ENCODE assay signal across 8 mouse cellular contexts in the genomic region with DNA sequence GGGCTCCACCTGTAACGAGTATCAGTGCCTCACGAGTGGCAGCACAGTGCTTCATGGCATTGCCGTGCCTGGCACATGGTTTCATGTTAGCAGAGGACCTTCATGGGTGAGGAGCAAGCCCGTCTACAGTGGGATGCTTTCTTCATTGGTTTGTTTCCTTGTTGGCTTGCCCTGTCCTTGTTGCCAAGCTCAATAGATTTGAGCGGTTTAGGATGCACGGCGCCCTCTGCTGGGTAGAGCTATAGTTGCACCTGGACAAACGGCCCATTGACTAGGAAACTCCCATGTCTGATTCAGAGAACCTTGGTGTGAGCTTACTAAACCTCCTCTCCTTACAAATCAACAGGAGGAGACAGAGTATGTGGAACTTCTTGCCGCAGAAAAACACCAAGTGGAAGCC. TPM values are rescaled to one million over a fixed set of nuclear protein-coding genes. Genes with fewer than 3 reads are reported as not detected.
DNase-seq lines count a peak whose midpoint lies in the region; ATAC-seq and TF ChIP-seq lines count a peak whose summit lies in the region.

No protein-coding gene starts in this region.

- no peak overlapping the region for H3K27ac ChIP-seq in heart, embryonic 12.5 days (ENCODE audit: poor library complexity, severe bottlenecking)
- H3K27ac ChIP-seq in olfactory bulb, adult 2 months (ENCODE audit: insufficient read depth, low read depth, low read length) = no peak overlapping the region

- no peak for TF ChIP-seq POLR2A in olfactory bulb, adult 2 months (IDR thresholded peaks at IDR 0.05; ENCODE audit: insufficient read depth, low read depth, low read length)

- intact Hi-C loops in heart, postnatal 36 days (cut with DNase I) = no loop called here
- intact Hi-C loops in left cerebral cortex, postnatal 36 days (cut with DNase I) = no loop called here

- no peak overlapping the region for H3K4me2 ChIP-seq in heart, embryonic 12.5 days

- ATAC-seq in heart, embryonic 12.5 days (ENCODE audit: insufficient number of reproducible peaks, low FRiP score) = no peak

- no peaks in the 10 kb centered on the region for H3K27me3 ChIP-seq in heart, embryonic 12.5 days (replicated peaks)

- peak; percentile 71 to 84 for DNase-seq in heart, adult 18-20 months
- peak; percentile 86 to 96 for DNase-seq in adrenal gland, adult (ENCODE audit: inconsistent age in 2 of 2, low spot score in 1 of 2)
- DNase-seq in embryo, embryonic 10.5 days (ENCODE audit: low spot score) = peak; percentile 87
- DNase-seq in heart, postnatal 36 days = peak; percentile 72 to 81
- peak; percentile 45 to 76 for DNase-seq in left cerebral cortex, postnatal 36 days (ENCODE audit: low spot score in 2 of 2)
- DNase-seq in thymus, adult 18-20 months = peak; percentile 37 to 43

- WGBS in heart, embryonic 12.5 days = 26% methylated on average over 9 of the region's 9 CpGs
- WGBS in olfactory bulb, adult 2 months = 27% methylated on average over 9 of the region's 9 CpGs

- no peak overlapping the region for H3K4me3 ChIP-seq in heart, embryonic 12.5 days
- no peak overlapping the region for H3K4me3 ChIP-seq in olfactory bulb, adult 2 months (ENCODE audit: insufficient read depth, low read depth, low read length)

- H3K9me3 ChIP-seq in heart, embryonic 12.5 days (replicated peaks) = no peaks in the 10 kb centered on the region

- no peak overlapping the region for H3K9ac ChIP-seq in heart, embryonic 12.5 days

- TF ChIP-seq CTCF in olfactory bulb, adult 2 months (IDR thresholded peaks at IDR 0.05; ENCODE audit: insufficient read depth, low read depth, low read length) = 0 out of 2 replicates have a peak, but pooled peaks have one; percentile 6

- H3K36me3 ChIP-seq in heart, embryonic 12.5 days = peaks cover 55% of the 10 kb centered on the region

- peaks cover 5% of the 10 kb centered on the region; the same call in 1 of the 2 replicates for H3K4me1 ChIP-seq in heart, embryonic 12.5 days (replicated peaks)
- H3K4me1 ChIP-seq in olfactory bulb, adult 2 months (ENCODE audit: control insufficient read depth, insufficient read depth, low read length) = peaks cover 6% of the 10 kb centered on the region; the same call in 1 of the 2 replicates

RNA-seq across cellular contexts. Expression of a gene that starts 4.4 kb away (rescaled TPM):
- total RNA-seq in heart, adult 18-20 months (2021) = 10 to 100 TPM; 27.4 to 28.2 TPM
- 34.5 and 41.2 TPM in 2 replicates for polyA plus RNA-seq in heart, embryonic 12.5 days (2016; fragmentation: Nextera tagmentation; extraction: Ambion mirVana)
- 10 to 100 TPM; 29.4 to 29.7 TPM for total RNA-seq in heart, postnatal 36 days (2021)
- total RNA-seq in left cerebral cortex, postnatal 36 days (2021) = 10 to 100 TPM; 49.8 to 50.7 TPM
- polyA plus RNA-seq in olfactory bulb, adult 2 months (2012; ENCODE audit: insufficient read depth, insufficient read length, low replicate concordance, missing spikeins) = not detected in 2 replicates

RNA-seq across cellular contexts. Expression of a gene that starts 4.4 kb away (rescaled TPM):
- total RNA-seq in heart, adult 18-20 months (2021) = 10 to 100 TPM; 64.4 to 68.7 TPM
- polyA plus RNA-seq in heart, embryonic 12.5 days (2016; fragmentation: Nextera tagmentation; extraction: Ambion mirVana) = 28.3 and 29.6 TPM in 2 replicates
- total RNA-seq in heart, postnatal 36 days (2021) = 10 to 100 TPM; 49.1 to 58.1 TPM
- total RNA-seq in left cerebral cortex, postnatal 36 days (2021) = 10 to 100 TPM; 37.0 to 38.4 TPM
- not detected in 2 replicates for polyA plus RNA-seq in olfactory bulb, adult 2 months (2012; ENCODE audit: insufficient read depth, insufficient read length, low replicate concordance, missing spikeins)

RNA-seq across cellular contexts. Expression of a gene that starts 38.4 kb away (rescaled TPM):
- 100 to 1,000 TPM; 577 to 637 TPM for total RNA-seq in heart, adult 18-20 months (2021)
- polyA plus RNA-seq in heart, embryonic 12.5 days (2016; fragmentation: Nextera tagmentation; extraction: Ambion mirVana) = 167 and 180 TPM in 2 replicates
- total RNA-seq in heart, postnatal 36 days (2021) = 100 to 1,000 TPM; 573 to 582 TPM
- total RNA-seq in left cerebral cortex, postnatal 36 days (2021) = 1 to 10 TPM; 1.2 to 1.4 TPM
- polyA plus RNA-seq in olfactory bulb, adult 2 months (2012; ENCODE audit: insufficient read depth, insufficient read length, low replicate concordance, missing spikeins) = not detected in 2 replicates

RNA-seq across cellular contexts. Expression of a gene that starts 46.2 kb away (rescaled TPM):
- 10 to 100 TPM; 35.2 to 38.1 TPM for total RNA-seq in heart, adult 18-20 months (2021)
- 105 and 114 TPM in 2 replicates for polyA plus RNA-seq in heart, embryonic 12.5 days (2016; fragmentation: Nextera tagmentation; extraction: Ambion mirVana)
- total RNA-seq in heart, postnatal 36 days (2021) = 10 to 100 TPM; 32.3 to 35.0 TPM
- 10 to 100 TPM; 55.8 to 69.5 TPM for total RNA-seq in left cerebral cortex, postnatal 36 days (2021)
- polyA plus RNA-seq in olfactory bulb, adult 2 months (2012; ENCODE audit: insufficient read depth, insufficient read length, low replicate concordance, missing spikeins) = not detected in 2 replicates

Comparison
In these comparisons a context has a peak if more than half of its experiments do, and no peak if none do; other contexts are left out.
1. DNase-seq: peak in every context shown above with its lines; median percentile 91 in adrenal gland, adult; 87 in embryo, embryonic 10.5 days; 78 in heart, adult 18-20 months; 76 in heart, postnatal 36 days; 60 in left cerebral cortex, postnatal 36 days; 40 in thymus, adult 18-20 months.
2. RNA of a gene that starts 38.4 kb away (total RNA-seq): 577 to 637 TPM in heart, adult 18-20 months and 573 to 582 TPM in heart, postnatal 36 days; 1.2 to 1.4 TPM in left cerebral cortex, postnatal 36 days; every median in the first group is over 100 times any median in the second.